Mouse (Mus musculus) brain, embryonic 14.5 days (tissue): ENCODE measurements around the gene Tnfrsf25.

Source experiments
- CTCF ChIP-seq: fragments of 200-500 bp; IDR thresholded peaks from 2 replicates; pipeline ENCODE4 v1.5.1; 2012; ENCODE audit warnings: inconsistent platforms, mild to moderate bottlenecking, moderate library complexity, borderline replicate concordance; ENCODE audit not compliant: insufficient read depth, insufficient read length; ENCODE audit errors: extremely low read depth
- POLR2A ChIP-seq: fragments of 200-500 bp; IDR thresholded peaks from 2 replicates; pipeline ENCODE4 v1.6.1; 2012; ENCODE audit warnings: mild to moderate bottlenecking, inconsistent platforms, borderline replicate concordance; ENCODE audit not compliant: poor library complexity, insufficient read depth, insufficient read length, severe bottlenecking; ENCODE audit errors: extremely low read depth

GRCm38 (mm10) chr4:152088556-152089120 is 27.1 kb upstream of the Tnfrsf25 start:
- TF ChIP-seq POLR2A (no peak), CTCF (no peak)
